Mouse (Mus musculus) embryonic fibroblast, embryonic 13.5 days (primary cell): ENCODE results near the gene Epop.

ENCODE experiments used
- CTCF ChIP-seq: IDR thresholded peaks from 2 replicates; pipeline ENCODE4 v1.5.1; 2011; ENCODE audit warnings: mild to moderate bottlenecking, control low read depth, low read length, moderate library complexity, borderline replicate concordance; ENCODE audit not compliant: insufficient read depth
- POLR2A ChIP-seq: IDR thresholded peaks from 2 replicates; pipeline ENCODE4 v1.6.1; 2011; ENCODE audit warnings: low read depth, mild to moderate bottlenecking, control low read depth, low read length, moderate library complexity

- no peak for TF ChIP-seq CTCF
- no peak for TF ChIP-seq POLR2A
These were observed 47.9 kb upstream of the Epop start for GRCm38 (mm10) chr11:97677381-97677780.
